13 mouse cellular contexts compared by ENCODE assay signal in genomic region chr11:121845923-121846322, GRCm38 (mm10). TPM values are rescaled to one million over a fixed set of nuclear protein-coding genes. Genes with fewer than 3 reads are reported as not detected.
A peak's percentile ranks its signal among the peaks of the same experiment; 100 is the strongest.
DNase-seq lines count a peak whose midpoint lies in the region; ATAC-seq and TF ChIP-seq lines count a peak whose summit lies in the region.
"Had no signal": no experiment of that assay in that cellular context is flagged by ENCODE, and none has a peak within 500 bp of the region (broad histone marks: within the 10 kb centered on the region; RNA-seq: fewer than 3 reads in every experiment).

No protein-coding gene starts in this region.

- no peak overlapping the region for H3K9ac ChIP-seq in hindbrain, postnatal 0 days (replicated peaks; ENCODE audit: low read length)
- H3K9ac ChIP-seq in hindbrain, embryonic 16.5 days (ENCODE audit: low read depth, low read length), result no peak overlapping the region

- no peak for ATAC-seq in hindbrain, postnatal 0 days
- no peak for ATAC-seq in hindbrain, embryonic 16.5 days

- H3K4me1 ChIP-seq in hindbrain, postnatal 0 days (ENCODE audit: insufficient read depth, low read length), result no peaks in the 10 kb centered on the region
- H3K4me1 ChIP-seq in hindbrain, embryonic 16.5 days (ENCODE audit: control insufficient read depth, insufficient read depth, low read depth, low read length), result no peaks in the 10 kb centered on the region

- H3K4me2 ChIP-seq in hindbrain, postnatal 0 days (ENCODE audit: low read depth, low read length), result no peak overlapping the region
- no peak overlapping the region for H3K4me2 ChIP-seq in hindbrain, embryonic 16.5 days (ENCODE audit: low read length)

- DNase-seq in hindbrain, postnatal 0 days (ENCODE audit: low spot score), result peak; percentile 31
- peak; percentile 22 to 25 for DNase-seq in right cerebral cortex, postnatal 10 days (ENCODE audit: low spot score in 2 of 2)
- no peak for DNase-seq in right cerebral cortex, postnatal 14 days
- peak; percentile 42 for DNase-seq in R1 (ENCODE audit: low read depth, low spot score)
- DNase-seq in retina, postnatal 1 day, result peak; percentile 21
- no peak for DNase-seq in ovary, adult 18-20 months (ENCODE audit: low spot score)
- DNase-seq in left cerebral cortex, postnatal 36 days (ENCODE audit: low spot score in 2 of 2), result no peak
- DNase-seq: cerebellum, postnatal 25 days; lung, adult 18-20 months had no signal

- intact Hi-C loops in left cerebral cortex, postnatal 36 days (cut with DNase I), result no loop called here

- H3K36me3 ChIP-seq in hindbrain, postnatal 0 days (ENCODE audit: insufficient read depth, low read length), result no peaks in the 10 kb centered on the region
- H3K36me3 ChIP-seq in hindbrain, embryonic 16.5 days (ENCODE audit: control insufficient read depth, insufficient read depth, low read length), result no peaks in the 10 kb centered on the region
- H3K36me3 ChIP-seq: hindbrain, embryonic 10.5 days had no signal

- no peak overlapping the region for H3K27ac ChIP-seq in hindbrain, postnatal 0 days
- no peak overlapping the region for H3K27ac ChIP-seq in hindbrain, embryonic 16.5 days (ENCODE audit: low read depth, low read length)
- H3K27ac ChIP-seq: hindbrain, embryonic 10.5 days had no signal

- peak; percentile 61 for TF ChIP-seq CTCF in hindbrain, postnatal 0 days (IDR thresholded peaks at IDR 0.05; ENCODE audit: low read depth)

- H3K4me3 ChIP-seq in hindbrain, postnatal 0 days (ENCODE audit: low read length), result no peak overlapping the region
- no peak overlapping the region for H3K4me3 ChIP-seq in hindbrain, embryonic 16.5 days (ENCODE audit: low read length)
- H3K4me3 ChIP-seq: hindbrain, embryonic 10.5 days had no signal

- 42% methylated on average over 2 of the region's 2 CpGs for WGBS in hindbrain, postnatal 0 days
- WGBS in hindbrain, embryonic 16.5 days, result 38% methylated on average over 2 of the region's 2 CpGs

- no peaks in the 10 kb centered on the region for H3K9me3 ChIP-seq in hindbrain, postnatal 0 days (ENCODE audit: low read length)
- no peaks in the 10 kb centered on the region for H3K9me3 ChIP-seq in hindbrain, embryonic 16.5 days (ENCODE audit: control insufficient read depth, low read length)
- H3K9me3 ChIP-seq: hindbrain, embryonic 10.5 days had no signal

- no peaks in the 10 kb centered on the region for H3K27me3 ChIP-seq in hindbrain, postnatal 0 days (ENCODE audit: insufficient read depth, low read length)
- H3K27me3 ChIP-seq in hindbrain, embryonic 16.5 days (replicated peaks; ENCODE audit: control insufficient read depth, insufficient read depth, low read length), result no peaks in the 10 kb centered on the region

RNA-seq across cellular contexts. Expression of gene Ptchd3, which starts 15.9 kb away (rescaled TPM):
- total RNA-seq in hindbrain, postnatal 0 days (2014; rRNA removed), result 0.07 and 0.73 TPM in 2 replicates
- not detected in 2 replicates for polyA plus RNA-seq in hindbrain, postnatal 0 days (2015; fragmentation: Nextera tagmentation; extraction: Ambion mirVana)
- polyA plus RNA-seq in hindbrain, embryonic 16.5 days (2015; fragmentation: Nextera tagmentation; extraction: Ambion mirVana), result not detected in 2 replicates
- not detected for total RNA-seq in left cerebral cortex, postnatal 36 days (2021)
- polyA plus RNA-seq: gonadal fat pad, adult 2 months; kidney, embryonic 16.5 days had no signal

Comparison
In these comparisons a context has a peak if more than half of its experiments do, and no peak if none do; other contexts are left out.
1. DNase-seq: peak in hindbrain, postnatal 0 days (single experiment), right cerebral cortex, postnatal 10 days (2 of 2), R1 (single experiment) and retina, postnatal 1 day (single experiment); none in right cerebral cortex, postnatal 14 days (single experiment), ovary, adult 18-20 months (single experiment) and left cerebral cortex, postnatal 36 days (0 of 2).